Mouse (Mus musculus): ENCODE data around the gene Psma3.

Psma3 gene

GRCm38 (mm10) chr12:70975891-70976290 lies 1.5 kb downstream of the Psma3 start:
- no peak for TF ChIP-seq GATA4 (IDR thresholded peaks at IDR 0.05; ENCODE audit: insufficient replicate concordance, low read length)

DNA sequence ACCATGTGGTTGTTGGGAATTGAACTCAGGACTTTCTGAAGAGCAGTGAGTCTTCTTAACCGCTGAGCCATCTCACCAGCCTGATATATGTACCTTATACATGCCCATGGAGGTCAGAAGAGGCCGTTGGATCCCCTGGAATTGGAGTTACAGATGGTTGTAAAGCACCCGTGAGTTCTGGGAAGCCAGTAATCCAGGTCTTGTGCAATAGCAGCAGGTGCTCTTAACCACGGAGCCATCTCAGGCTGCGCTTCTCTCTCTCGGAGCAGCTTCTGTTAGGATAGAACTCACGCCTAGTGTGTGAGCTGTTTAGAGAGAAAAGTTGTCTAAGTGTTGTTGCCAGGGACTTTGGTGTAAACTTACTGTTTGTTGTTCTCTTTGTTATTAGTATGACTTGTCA lies 3.9 kb downstream of the Psma3 start:
- TF ChIP-seq GATA4 (IDR thresholded peaks at IDR 0.05; ENCODE audit: insufficient replicate concordance, low read length), result no peak

- no peak for TF ChIP-seq GATA4 (IDR thresholded peaks at IDR 0.05; ENCODE audit: insufficient replicate concordance, low read length)
Observed at GRCm38 (mm10) chr12:70984855-70985550, 10.6 kb downstream of the Psma3 start.

DNA sequence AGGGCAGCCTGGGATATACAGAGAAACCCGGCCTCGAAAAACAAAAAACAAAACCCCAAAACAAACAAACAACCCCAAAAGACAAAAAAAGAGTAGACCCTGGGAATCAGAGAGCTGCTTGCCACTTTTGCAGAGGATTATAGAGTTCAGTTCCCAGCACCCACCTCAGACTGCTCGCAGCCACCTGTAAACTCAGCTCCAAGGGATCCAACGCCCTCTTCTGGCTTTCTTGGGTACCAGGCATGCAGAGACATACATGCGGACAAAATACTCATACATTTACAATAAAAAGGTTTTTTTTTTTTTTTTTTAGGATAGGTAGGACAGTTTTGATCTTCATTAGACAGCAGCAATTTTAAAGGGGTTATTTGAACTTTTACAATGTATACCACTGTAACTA lies 22.8 kb downstream of the Psma3 start:
- TF ChIP-seq GATA4 (IDR thresholded peaks at IDR 0.05; ENCODE audit: insufficient replicate concordance, low read length), result no peak

- TF ChIP-seq GATA4 (IDR thresholded peaks at IDR 0.05; ENCODE audit: insufficient replicate concordance, low read length), result no peak
Observed at GRCm38 (mm10) chr12:70999423-70999903, 25.0 kb downstream of the Psma3 start.

DNA sequence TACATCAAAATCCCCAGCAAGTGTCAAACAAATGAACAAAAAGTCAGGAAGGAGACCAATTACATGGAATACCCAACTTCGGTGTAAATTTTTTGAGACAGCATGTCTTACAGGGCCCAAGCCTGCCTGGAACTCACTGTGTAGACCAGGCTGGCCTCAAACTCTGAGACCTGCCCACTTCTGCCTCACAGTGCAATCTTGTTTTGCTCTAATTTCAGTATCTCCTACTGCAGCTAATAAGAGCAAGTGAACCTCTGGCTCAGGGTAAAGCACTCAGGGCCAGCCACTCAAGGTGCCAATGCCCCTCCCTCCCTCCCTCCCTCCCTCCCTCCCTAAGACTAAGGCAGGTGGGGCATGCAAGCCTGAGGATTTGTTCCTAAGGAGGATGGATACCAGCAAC lies 25.9 kb downstream of the Psma3 start:
- no peak for TF ChIP-seq GATA4 (IDR thresholded peaks at IDR 0.05; ENCODE audit: insufficient replicate concordance, low read length)

DNA sequence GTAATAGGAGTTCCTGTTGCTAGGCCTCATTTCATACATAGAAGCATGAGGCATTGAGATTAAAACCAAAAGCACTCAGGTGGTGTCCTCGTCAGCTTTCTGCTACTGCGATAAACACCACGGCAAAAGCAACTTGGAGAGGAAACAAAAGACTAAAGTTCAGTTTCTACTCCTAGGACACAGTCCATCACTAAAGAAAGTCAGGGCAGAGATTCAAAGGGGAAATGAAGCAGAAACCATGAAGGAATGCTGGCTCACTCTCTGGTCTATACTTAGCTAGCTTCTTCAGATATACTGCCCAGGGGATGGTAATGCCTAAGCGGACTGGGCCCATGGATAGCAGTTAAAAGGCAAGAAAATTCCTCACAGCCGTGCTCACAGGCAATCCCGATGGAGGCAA lies 27.0 kb downstream of the Psma3 start:
- TF ChIP-seq GATA4 (IDR thresholded peaks at IDR 0.05; ENCODE audit: insufficient replicate concordance, low read length), result no peak

DNA sequence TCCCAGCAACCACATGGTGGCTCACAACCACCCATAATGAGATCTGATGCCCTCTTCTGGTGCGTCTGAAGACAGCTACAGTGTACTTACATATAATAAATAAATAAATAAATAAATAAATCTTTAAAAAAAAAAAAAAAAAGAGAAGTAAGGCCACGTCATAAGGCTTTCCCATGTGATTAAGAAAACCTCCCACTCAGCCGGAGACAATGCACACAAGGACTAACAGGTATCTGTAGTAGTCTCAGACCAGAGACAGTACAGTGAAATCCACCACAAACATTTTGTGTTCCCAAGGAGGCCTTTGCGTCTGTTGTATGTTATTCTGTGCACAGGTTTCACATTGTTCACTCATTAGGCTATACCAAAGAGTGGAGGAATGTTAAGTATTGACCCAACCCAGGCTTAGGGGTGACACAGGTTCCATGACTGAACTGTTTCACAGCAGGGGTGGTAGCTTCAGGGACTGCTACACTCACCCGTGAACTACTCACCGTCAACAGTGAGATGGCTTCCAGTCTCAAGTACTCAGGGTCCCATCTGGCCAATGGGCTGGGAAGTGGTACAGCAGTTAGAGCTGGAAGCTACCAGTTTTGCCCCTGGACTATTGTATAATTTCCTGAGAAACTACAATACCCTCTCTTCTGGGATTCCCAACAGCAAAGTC lies 29.5 kb downstream of the Psma3 start:
- TF ChIP-seq GATA4 (IDR thresholded peaks at IDR 0.05; ENCODE audit: insufficient replicate concordance, low read length), result no peak

GRCm38 (mm10) chr12:71006141-71006540 lies 31.7 kb downstream of the Psma3 start:
- TF ChIP-seq GATA4 (IDR thresholded peaks at IDR 0.05; ENCODE audit: insufficient replicate concordance, low read length), result no peak

- no peak for TF ChIP-seq GATA4 (IDR thresholded peaks at IDR 0.05; ENCODE audit: insufficient replicate concordance, low read length)
Observed at GRCm38 (mm10) chr12:71006901-71007300, 32.5 kb downstream of the Psma3 start.

GRCm38 (mm10) chr12:71009769-71010168 lies 35.3 kb downstream of the Psma3 start:
- no peak for TF ChIP-seq GATA4 (IDR thresholded peaks at IDR 0.05; ENCODE audit: insufficient replicate concordance, low read length)

DNA sequence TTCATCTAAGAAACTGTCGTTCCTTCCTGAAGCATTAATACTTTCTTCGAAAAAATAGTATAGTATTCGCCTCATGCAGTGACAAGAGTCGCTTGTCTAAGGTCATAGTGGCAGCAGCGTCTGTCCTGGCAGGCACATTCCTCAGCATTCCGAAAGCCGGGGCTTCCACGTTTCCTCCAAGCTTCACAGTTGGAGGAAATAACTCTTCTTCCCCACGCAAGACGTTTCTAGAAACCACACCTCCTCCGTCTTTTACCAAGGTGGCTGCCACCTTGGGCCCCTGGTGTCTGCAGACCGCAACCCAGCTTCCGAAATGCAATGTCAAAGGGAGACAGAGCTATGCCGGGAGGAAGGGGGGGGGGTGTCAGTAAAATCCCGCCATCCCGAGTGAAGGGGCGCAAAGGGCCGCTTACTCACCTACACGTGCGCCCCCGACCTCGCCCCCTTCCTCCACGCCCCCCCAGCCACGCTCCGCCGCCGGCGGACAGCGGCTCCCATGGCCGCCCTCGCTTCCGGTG lies 40.5 kb downstream of the Psma3 start:
- no peak for TF ChIP-seq GATA4 (IDR thresholded peaks at IDR 0.05; ENCODE audit: insufficient replicate concordance, low read length)

- peak; percentile 49; the same call in 1 of the 2 replicates for TF ChIP-seq GATA4 (IDR thresholded peaks at IDR 0.05; ENCODE audit: insufficient replicate concordance, low read length)
Observed at GRCm38 (mm10) chr12:71015363-71016210, 41.2 kb downstream of the Psma3 start, which contains the start of gene Arid4a. TSS of gene Arid4a (plus strand) at chr12:71015990.

- no peak for TF ChIP-seq GATA4 (IDR thresholded peaks at IDR 0.05; ENCODE audit: insufficient replicate concordance, low read length)
Observed at GRCm38 (mm10) chr12:71016211-71016502, 41.7 kb downstream of the Psma3 start.

DNA sequence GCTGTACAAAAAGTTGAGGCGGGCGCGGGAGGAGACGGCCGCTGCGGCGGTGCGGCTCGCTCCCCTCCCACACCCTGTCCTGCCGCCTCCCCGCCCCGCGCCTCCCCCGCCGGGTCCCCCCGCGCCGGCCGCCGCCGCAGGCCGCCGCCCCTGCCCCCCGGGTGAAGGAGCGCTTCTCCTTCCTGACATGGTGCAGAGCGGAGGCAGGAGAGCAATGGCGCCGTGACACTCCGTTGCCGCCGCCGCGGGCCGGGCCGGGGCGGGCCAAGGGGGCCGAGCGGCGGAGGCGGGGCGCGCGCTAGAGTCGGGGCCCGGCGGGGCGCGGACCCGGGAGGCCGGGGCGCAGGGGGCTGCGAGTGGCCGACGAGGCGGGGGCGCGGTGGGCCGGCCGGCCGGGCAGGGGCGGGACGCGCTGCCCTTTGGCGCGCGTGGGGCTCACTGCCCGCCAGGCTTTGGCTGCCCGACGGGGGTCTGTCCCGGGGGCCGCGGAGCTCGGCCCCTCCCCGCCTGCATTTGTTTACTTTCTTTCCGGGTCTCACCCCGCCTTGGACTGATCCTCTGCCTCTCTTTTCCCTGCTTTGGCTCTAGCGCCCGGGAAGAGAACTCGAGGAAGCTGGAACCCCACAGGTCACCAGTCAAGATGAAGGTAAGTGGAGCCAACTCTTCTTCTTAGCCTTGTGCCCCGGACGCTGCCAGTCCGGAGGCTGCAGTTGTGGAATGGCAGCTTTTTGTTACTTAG lies 42.3 kb downstream of the Psma3 start:
- TF ChIP-seq GATA4 (IDR thresholded peaks at IDR 0.05; ENCODE audit: insufficient replicate concordance, low read length), result no peak

All from liver, adult (tissue).